Mouse (Mus musculus) natural killer cell, adult 2 months (primary cell): ENCODE measurements around the gene Nr1h3.
"Not testable (repeated sequence)": the region's sequence is repeated elsewhere in the genome, so short reads cannot be mapped to it uniquely, and the experiment has no call there.

Experiments used
- DNase-seq, 2 experiments: peaks; one replicate each; pipeline ENCODE4 v3.0.0; 2022; ENCODE audit warnings: low spot score in 2 of 2

The Nr1h3 gene

DNA sequence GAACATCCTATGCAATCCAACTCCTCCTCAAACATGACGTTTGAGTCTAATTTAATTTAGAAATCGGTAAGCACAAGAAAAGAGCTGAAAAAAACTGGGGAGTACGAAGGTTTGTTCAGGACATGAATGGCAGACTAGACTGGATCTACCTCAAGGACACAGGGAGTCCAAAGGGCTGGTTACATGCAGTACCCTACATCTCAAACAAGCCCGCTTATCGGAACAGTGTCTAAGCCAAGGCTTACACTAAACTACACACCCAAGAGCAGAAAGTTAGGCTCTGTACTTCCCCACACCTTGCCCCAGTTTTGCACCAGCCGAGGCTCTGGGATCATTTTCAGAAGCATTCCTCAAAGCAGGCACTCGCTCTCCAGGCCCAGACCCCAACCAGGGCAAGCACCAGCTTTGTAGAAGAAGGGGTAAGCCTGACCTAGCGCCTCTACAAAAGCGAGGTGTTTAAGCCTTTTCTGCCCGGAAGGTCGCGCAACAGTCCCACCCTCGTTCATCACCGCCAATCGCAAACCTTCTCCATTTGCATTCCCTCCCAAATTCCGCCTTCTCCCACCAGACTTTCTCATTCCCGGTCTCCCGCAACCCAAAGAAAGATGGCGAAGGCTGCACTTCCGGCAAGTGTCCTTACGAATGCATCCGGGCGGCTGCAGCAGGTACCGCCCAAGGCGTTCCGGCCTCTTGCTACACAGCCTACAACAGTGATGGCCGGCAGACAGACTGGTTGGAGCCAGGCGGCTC, at the start of gene Nr1h3, which contains the start of gene Acp2:
Gene Nr1h3, minus strand, starts transcription at position 613 of the 750 bp plus-strand sequence.
Gene Acp2, plus strand, starts transcription at position 664 of the 750 bp plus-strand sequence.
- DNase-seq = peak; percentile 84 to 88

DNA sequence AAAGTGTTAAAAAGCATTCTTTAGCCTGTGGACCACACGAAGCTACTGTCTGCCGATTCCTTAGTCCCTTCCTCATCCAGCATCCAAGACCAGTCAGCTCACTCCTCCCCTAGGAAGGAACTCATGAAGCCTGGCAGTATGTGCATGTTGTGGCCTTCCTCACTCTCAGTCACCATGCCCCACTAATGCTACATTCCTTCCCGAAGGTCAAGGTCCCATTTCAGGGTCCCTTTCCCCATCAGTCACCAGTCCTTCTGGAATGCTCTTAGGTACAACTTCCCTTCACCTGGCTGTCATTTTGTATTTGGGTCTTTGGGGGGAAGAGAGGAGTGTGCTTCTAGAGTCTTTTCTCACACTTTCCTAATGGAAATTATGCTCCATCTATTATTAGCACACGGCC, 49.4 kb upstream of the Nr1h3 start:
- DNase-seq = no peak

DNA sequence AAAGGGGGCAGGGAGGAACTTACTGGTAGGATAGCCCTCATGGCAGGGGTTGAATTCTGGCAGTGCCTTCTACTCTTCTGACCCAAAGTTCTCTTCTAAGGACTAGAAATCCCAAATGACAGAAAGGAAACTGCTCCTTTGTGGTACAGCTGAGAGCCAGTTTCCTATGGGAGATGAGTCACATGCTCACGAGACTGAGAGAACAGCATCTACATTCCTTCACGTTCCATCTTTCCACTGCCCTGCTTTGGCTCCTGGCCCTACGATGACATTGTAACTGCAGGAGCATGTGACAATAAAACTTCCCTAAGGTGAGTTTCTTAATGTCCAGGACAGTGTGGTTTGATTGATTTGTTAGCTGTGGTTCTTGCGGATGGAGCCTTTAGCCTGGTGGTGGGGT, 45.7 kb upstream of the Nr1h3 start:
- DNase-seq = no peak

DNA sequence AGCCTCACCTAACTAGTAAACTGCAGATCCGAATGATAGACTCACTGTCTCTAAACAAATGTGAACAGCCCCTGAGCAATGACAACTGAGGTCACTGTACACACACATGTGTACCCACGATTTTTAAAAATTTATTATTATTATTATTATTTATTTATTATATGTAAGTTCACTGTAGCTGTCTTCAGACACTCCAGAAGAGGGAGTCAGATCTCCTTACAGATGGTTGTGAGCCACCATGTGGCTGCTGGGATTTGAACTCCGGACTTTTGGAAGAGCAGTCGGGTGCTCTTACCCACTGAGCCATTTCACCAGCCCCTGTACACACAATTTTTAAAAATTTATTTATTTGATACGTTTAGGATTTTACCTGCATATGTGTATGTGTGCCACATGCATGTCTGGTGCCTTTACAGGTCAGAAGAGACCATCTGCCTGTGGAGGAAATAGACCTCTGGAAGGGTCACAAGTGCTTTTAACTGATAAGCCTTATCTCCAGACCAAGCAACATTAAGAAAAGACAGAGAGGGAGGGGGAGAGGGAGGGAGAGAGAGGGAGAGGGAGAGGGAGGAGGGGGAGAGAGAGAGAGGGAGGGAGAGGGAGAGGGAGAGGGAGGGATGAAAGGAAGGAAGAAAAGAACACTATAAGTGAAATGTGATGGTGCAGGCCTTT, 42.1 kb upstream of the Nr1h3 start:
- no peak for DNase-seq

DNA sequence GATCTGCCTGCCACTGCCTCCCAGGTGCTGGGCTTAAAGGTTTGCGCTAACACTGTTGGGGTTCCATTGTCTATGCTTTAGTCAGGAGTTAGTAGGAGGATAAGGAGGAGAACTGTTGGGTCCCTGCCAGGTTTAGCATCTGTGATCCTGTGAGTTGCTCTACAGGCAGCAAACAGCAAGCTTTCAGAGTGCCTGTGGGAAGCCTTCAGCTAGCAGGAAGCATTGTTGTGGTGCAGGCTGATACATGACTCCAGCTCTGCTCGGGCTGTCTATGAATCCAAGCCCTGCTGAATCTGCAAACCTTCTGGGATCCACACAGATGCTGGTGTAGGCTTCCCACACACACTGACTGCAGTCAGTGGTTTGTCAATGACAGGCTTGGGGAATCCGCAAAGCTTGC, 40.8 kb upstream of the Nr1h3 start:
- no peak for DNase-seq

DNA sequence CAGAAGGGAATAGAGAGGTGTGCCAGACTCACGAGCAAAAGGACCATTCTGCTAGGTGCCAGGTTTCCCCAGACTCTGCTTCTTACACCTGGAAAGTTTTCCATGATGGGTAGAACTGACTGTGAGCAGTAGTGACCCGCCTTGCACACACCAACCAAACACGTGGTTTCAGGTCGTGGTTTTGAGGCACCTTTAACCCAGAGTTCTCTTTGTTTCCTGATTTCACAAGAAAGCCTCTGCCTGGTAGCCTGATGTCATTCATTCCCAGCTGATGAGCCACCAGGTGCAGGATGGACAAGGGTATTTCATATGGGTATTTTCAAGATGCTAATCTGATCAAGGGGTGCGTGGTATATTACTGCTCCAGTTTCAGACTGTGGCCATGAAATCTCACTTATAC, 39.9 kb upstream of the Nr1h3 start:
- no peak for DNase-seq

DNA sequence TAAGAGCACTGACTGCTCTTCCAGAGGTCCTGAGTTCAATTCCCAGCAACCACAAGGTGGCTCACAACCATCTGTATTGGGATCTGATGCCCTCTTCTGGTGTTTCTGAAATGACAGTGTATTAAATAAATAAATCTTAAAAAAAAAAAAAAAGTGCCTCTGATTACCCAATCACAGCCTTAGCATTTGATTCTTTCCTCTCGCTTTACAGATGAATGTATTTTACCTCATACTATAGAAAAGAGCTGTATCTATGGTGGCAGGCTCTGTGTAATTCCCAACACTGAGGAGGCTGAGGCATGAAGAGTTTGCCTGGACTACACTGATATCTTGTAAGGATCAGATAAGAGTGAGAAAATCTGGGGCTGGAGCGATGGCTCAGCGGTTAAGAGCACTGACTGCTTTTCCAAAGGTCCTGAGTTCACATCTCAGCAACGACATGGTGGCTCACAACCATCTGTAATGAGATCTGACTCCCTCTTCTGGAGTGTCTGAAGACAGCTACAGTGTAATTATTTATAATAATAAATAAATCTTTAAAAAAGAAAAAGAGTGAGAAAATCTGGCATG, 35.0 kb upstream of the Nr1h3 start:
- not testable (repeated sequence) for DNase-seq

DNA sequence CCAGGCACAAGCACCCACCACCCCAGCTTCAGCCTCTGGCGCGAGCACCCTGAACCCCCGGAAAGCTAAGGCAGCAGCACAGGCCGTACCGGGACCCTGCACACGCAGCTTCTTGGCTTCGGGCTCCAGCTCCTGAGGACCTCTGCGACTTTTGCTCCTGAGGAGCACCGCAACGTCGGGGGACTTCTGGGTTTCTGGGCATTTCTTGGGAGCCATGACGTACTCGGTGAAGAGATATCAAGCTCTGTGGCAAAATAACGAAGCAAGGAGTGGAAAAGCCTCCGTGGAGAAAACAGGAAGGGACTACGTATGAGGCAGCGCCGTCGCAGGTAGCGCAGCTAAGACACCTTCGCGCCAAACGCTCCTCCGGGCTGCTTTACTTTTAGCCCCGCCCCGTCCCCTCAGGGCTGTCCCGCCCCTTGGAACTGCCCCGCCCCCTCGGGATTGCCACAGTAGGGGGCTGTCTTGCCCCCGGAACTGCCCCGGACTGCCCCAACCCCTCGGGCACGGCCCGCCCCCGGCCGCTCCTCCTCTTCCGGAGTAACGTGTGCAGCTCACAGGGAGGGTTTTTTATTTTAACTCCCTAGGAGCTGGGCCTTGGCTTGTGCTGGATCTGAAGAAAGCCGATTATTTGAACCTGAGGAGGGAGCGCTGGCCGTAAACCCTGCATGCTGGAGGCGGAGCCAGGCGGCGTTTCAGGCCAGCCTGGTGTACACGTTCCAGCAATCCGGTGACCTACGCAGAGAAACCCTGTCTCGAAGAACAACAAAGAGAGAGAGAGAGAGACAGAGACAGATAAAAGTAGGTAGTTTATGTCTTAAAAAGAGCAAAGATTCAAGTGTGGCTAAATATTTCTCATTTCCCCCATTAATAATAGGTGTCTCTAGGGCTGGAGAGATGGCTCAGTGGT, 34.2 kb upstream of the Nr1h3 start, which contains the start of gene Ddb2:
Gene Ddb2, minus strand, starts transcription at position 382 of the 910 bp plus-strand sequence.
- peak; percentile 87 to 93 for DNase-seq

DNA sequence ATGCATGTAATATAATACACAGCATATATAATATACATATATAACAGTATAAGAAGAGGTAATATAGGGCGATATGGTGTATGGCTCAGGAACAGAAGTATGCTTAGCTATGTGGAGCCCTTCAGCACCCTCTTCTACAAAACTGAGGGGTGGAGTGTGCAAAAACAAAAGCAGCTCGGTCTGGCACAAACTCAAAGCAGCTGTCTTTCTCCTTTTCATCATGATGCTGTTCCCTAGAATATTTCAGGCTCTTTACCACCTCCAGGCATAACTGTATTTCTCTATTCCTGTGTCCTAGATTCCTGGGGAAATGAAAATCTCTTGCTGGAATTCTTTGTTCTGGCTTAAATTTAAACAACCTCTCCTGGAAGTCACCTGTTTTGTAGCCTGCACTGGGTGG, 27.1 kb upstream of the Nr1h3 start:
- DNase-seq = no peak

DNA sequence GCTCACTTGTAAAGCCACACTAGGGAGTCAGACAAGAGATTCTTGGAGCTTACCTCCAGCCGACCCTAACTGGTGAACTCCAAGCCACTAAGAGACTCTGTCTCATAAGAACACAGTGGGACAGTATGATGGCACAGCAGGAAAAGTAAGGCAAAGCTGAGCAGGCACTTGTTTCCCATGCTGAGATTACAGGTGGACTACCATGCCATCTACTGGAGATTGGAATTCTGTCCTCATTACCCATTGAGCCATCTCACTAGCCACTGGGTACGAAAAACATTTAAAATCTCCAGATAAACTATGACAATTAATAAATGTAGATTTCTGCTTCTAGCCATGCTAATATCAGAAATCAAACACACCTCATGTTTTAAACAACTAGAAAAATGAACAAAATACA, 21.0 kb upstream of the Nr1h3 start:
- no peak for DNase-seq

DNA sequence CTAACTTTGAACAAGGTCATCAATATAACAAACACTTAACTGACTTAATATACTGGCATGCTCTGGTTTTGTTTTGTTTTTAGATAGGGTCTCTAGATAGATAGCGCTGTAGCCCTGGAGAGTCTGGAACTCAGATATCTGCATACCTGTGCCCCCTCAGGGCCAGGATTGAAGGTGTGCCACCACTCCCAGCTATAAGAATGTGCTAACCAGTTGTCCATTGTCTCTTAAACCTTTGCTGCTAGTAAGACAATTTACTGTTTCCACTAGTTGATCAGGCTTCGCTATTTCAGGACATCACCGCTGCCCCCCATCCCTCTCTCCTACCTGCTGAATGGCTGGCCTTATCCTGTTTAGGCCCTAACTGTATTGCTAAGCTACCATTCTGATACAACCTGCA, 17.9 kb upstream of the Nr1h3 start:
- no peak for DNase-seq

DNA sequence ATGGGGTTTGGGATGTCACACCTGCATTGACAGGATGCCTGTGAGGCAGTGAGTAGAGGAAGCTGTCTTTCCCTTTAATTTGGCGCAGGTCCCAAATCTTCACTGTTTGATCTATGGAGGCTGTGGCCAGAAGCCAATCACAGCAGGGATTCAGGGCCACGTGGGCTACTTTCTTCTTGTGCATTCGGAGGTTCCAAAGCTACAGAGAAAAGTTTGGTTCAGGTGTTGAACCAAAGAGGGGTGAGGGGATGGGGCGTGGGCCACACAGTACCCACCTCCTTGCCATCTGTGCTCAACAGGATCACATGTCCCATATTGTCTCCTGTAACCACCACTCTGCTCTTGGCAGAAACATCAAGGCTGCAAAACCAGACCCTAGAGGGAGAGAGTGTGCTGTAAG, 14.4 kb upstream of the Nr1h3 start:
- no peak for DNase-seq

DNA sequence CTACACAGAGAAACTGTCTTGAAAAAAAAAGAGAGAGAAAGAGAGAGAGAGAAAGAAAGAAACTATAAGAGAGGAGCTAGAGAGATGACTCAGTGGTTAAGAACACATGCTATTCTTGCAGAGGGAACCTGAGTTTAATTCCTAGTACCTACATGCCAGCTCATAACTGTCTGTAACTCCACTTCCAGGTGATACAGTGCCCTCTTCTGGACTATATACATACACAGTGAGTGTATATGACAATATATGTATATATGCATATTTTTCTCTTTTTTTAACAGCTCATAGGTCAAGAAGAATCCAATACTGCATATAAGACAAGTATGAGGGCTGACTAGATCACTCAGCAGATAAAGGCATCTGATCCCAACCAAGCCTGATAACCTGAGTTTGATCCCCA, 10.7 kb upstream of the Nr1h3 start:
- no peak for DNase-seq

DNA sequence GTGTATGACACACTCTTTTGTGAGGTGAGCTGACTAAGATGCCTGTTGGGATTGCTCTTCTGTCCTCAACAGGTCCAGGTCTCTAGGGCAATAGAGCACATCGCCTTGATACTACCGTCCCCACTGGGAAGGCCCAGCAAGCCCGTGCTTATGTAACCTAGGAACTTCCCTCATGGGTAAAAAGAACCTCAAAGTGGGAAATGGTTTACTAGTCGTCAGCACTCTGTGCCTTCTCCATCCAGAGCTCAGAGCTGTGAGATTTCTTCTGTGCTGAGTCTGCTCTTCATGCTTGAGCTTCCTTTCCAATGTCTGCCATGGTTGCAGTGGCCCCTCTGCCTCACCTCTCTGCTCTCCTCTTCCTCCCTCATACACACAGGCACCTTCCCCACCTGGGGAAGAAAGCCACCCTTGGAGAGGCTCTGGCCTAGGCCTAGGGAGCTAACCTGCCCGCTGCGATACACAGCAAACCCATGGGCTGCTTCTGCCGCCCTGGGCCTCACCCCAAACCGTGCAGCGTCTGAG, 3.7 kb upstream of the Nr1h3 start:
- no peak for DNase-seq

DNA sequence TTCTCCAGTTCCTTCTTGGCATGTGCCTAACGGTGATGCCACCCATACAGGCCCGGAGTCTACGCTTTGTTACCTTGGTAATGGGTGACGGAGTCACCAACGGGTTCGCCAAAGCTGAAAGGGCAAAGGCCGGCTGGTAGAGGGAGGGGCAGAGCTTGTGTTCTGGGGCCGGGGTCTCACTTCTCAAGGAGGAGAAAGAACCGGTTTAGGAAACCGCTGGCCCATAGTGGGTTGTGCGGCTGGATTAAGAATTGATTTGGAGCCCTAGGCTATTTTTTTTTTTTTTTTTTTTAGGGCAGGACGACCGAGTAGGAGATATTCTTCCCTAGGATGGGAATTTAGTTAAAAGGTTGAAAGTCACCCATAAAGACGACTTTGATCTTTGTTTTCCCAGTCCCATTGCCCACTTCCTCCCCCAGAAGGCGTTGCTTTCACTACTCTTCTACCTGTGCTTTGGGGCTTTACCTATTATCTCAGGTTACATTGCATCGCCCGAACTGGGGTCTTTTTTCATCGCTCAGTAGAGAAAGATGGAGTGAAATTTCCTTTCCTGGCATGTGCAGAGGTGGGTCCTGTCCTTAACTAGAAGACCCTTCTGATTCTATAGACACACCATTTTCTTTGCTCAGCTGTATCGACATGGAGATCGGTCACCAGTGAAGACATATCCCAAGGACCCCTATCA, 480 bp upstream of the Nr1h3 start:
- no peak for DNase-seq

DNA sequence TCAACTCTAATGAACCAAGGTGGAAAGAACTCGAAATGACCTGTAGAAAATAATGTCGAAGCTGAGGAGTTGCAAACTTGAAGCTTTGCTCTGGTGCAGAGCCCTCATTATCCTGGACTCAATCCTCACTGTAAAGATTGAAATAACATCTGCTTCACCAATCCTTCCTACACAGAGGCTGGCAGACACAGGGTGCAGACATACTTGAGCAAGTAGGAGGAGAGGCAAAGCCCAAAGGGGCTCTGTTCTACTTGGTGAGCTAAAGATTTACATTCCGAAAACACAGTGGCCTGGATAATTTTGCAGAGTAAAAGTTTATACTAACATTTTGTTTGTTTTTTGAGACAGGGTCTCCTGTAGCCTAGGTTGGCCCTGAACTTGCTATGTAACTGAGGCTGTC, 3.7 kb downstream of the Nr1h3 start:
- no peak for DNase-seq

DNA sequence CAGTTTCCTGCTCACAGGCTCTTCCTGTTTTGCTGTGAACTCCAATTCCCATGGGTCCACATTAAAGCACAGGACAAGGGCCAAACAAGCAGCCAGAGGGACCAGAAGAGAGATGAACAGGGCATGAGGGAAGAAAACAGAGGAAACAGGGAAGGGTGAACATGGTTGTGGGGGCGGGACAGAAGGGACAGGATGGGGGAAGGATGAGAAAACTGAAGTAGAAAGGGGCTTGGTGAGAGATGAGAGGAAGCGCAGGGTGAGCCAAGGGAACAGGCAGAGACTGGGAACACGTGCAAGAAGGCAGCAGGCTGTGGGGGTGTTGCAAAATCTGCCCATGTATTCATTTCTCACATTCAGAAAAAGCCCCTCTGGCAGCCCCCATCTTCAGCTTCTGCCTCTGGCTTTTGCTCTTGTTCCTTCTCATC, 6.0 kb downstream of the Nr1h3 start:
- DNase-seq = no peak

DNA sequence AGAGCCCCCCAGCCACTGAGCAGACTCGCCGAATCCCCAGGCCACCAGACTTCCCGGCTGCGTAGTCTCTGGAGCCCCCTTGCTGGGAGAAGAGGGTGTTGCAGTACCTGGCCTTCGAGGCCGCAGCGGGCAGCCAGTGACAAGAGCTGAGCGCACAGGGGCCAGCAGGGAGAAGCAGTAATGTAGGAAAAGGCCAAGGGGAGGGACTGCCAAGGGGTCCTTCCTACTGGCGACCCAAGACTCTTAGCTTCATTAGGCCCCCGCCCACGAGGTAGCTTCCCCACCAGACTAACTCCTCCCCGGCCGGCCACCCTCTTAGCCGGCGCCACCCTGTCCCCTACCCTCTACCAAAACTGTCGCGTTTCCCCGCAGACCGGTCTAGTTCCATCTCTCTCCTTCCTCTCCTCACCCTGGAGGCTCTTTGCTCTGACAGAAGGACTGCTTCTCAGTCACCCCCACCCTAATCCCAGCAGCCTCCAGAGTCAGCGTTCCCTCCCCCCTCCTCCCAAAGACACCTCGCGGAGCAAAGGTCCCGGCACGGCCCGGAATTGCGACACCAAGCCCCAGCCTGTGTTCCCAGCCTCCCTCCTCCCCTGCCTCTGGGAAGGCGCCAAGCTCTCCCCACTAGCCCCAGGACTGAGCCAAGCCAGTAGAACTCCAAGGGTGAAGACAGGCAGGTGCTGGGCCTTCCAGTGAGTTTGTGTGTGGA, 7.9 kb downstream of the Nr1h3 start:
- peak; percentile 26 to 60 for DNase-seq

DNA sequence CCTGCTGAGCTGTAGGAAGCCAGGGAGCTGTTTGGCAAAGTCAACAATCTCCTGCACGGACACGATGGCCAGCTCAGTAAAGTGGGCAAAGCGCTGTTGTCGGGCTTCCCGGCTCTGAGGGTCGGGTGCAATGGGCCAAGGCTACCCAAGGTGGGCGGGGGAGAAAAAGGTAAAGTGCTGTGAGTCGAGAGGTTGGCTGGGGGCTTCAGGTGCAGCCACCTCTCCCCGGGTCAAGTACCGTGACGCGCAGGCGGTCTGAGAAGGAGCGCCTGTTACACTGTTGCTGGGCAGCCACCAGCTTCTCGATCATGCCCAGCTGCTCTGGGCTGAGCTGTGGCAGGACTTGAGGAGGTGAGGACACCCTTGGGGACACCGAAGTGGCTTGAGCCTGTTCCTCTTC, 12.1 kb downstream of the Nr1h3 start:
- no peak for DNase-seq

DNA sequence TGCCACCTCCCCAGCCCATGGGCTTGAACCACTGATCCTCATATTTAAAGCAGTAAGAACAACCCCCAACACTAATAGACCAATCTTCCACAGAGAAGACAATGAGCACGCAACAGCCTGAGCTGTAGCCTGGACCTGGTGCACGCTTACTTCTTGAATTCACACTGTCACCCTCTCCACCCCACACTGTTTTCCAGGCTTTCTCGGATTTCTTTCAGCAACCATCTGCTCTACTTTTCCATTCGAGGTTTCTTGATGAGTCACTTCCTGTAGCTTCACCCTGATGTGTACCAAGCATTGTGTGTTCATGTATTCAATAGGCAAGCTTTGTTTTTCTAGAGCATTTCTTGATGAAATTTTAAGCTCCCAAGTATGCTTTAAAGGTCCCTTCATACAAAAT, 15.2 kb downstream of the Nr1h3 start:
- no peak for DNase-seq
